Mouse (Mus musculus) C2C12 (cell line): ENCODE data around the gene Kcnc1.
A peak's percentile ranks its signal among the peaks of the same experiment; 100 is the strongest.

ENCODE experiments used
- CTCF ChIP-seq: IDR thresholded peaks from one replicate; pipeline ENCODE4 v1.5.1; 2011; ENCODE audit not compliant: control insufficient read depth, insufficient read depth, insufficient read length
- FOSL1 ChIP-seq: IDR thresholded peaks from one replicate; pipeline ENCODE4 v1.8.0; 2011; ENCODE audit warnings: mild to moderate bottlenecking, low read length; ENCODE audit not compliant: poor library complexity, insufficient read depth, severe bottlenecking
- MYOG ChIP-seq: IDR thresholded peaks from one replicate; pipeline ENCODE4 v1.6.1; 2011; ENCODE audit not compliant: control insufficient read depth, insufficient read length; ENCODE audit errors: extremely low read depth
- USF1 ChIP-seq: IDR thresholded peaks from one replicate; pipeline ENCODE4 v1.6.1; 2011; ENCODE audit warnings: low read depth, mild to moderate bottlenecking, control low read depth, moderate library complexity

DNA sequence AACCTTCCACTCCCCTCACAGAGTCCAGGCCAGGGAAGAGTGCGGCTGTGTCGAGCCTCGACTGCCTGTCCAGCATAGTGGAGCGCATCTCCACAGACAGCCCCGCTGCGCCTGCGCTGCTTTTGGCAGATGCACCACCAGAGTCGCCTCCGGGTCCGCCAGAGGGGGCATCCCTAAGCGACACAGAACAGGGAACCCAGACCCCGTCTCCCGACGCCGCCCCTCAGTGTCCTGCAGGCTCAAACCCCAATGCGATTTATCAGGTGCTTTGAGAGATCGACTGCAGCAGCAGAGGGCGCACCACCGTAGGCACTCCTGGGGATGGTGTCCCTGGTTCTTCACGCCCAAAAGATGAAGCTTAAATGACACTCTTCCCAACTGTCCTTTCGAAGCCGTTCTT is 18.2 kb upstream of the Kcnc1 start:
- TF ChIP-seq CTCF = peak; percentile 2
- TF ChIP-seq USF1 = no peak
- TF ChIP-seq MYOG = no peak
- no peak for TF ChIP-seq FOSL1
